31 mouse cellular contexts compared by ENCODE assay signal in the genomic region with DNA sequence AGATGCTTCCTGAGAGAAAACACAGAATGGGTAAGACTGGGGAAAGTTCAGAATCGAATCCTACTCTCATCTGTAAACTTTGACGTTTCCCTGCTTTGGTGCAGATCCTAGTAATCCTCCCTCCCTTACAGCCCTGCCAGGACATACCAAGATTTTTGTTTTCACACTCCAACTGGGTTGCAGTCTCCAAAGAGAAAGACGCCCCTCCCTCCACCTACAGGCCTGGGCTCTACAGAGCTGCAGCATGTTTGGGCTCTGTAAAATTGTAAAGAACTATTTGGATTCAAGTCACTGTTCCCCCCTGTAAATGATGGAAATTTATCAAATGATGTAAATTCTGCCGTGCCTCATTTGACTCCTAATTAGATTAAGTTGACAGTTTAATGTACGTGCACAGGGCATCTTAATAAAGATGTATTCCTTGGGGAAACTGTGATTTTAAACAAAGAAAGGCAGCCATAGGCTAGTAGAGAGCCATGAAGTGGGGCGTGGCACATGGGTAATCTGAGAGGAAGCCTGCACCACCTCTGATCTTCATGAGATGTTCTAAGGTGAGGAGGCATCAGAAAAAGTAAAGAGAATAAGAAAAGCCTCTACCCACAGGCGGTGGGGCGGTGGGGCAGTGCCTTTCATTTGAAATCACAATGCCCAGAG.
A peak's percentile ranks its signal among the peaks of the same experiment; 100 is the strongest.
DNase-seq lines count a peak whose midpoint lies in the region; ATAC-seq and TF ChIP-seq lines count a peak whose summit lies in the region.
"Had no signal": no experiment of that assay in that cellular context is flagged by ENCODE, and none has a peak within 500 bp of the region (broad histone marks: within the 10 kb centered on the region; RNA-seq: fewer than 3 reads in every experiment).

No protein-coding gene starts in this region.

- no peak overlapping the region for H3K4me2 ChIP-seq in hindbrain, embryonic 12.5 days (replicated peaks)
- no peak overlapping the region for H3K4me2 ChIP-seq in hindbrain, postnatal 0 days (ENCODE audit: low read depth, low read length)
- H3K4me2 ChIP-seq in hindbrain, embryonic 13.5 days: no peak overlapping the region
- H3K4me2 ChIP-seq: embryonic facial prominence, embryonic 13.5 days; forebrain, embryonic 12.5 days; forebrain, embryonic 15.5 days; heart, embryonic 12.5 days; heart, embryonic 15.5 days had no signal

- peak; percentile 36; the same call in 1 of the 2 replicates for ATAC-seq in frontal cortex, adult (ENCODE audit: low TSS enrichment)
- ATAC-seq in hindbrain, embryonic 12.5 days (ENCODE audit: low FRiP score): peak; percentile 59
- ATAC-seq in hindbrain, postnatal 0 days: no peak
- peak; percentile 16; the same call in 1 of the 2 replicates for ATAC-seq in hindbrain, embryonic 13.5 days (ENCODE audit: low FRiP score)
- ATAC-seq: forebrain, embryonic 15.5 days; intestine, postnatal 0 days; Patski had no signal

- intact Hi-C loops in left cerebral cortex, postnatal 4 days (cut with DNase I): no loop called here

- H3K27me3 ChIP-seq in hindbrain, embryonic 12.5 days: no peaks in the 10 kb centered on the region
- no peaks in the 10 kb centered on the region for H3K27me3 ChIP-seq in hindbrain, postnatal 0 days (ENCODE audit: insufficient read depth, low read length)
- no peaks in the 10 kb centered on the region for H3K27me3 ChIP-seq in hindbrain, embryonic 13.5 days
- no peaks in the 10 kb centered on the region for H3K27me3 ChIP-seq in limb, embryonic 10.5 days (ENCODE audit: low read depth, poor library complexity, severe bottlenecking)
- H3K27me3 ChIP-seq: CH12.LX; embryonic facial prominence, embryonic 13.5 days; forebrain, embryonic 12.5 days; forebrain, embryonic 15.5 days; heart, embryonic 12.5 days; heart, embryonic 15.5 days; Patski had no signal

- H3K27ac ChIP-seq in hindbrain, embryonic 12.5 days: no peak overlapping the region
- H3K27ac ChIP-seq in hindbrain, postnatal 0 days: no peak overlapping the region
- H3K27ac ChIP-seq in hindbrain, embryonic 13.5 days: no peak overlapping the region; the same call in 1 of the 2 replicates
- H3K27ac ChIP-seq in limb, embryonic 10.5 days: peak overlapping the region; percentile 78
- H3K27ac ChIP-seq: embryonic facial prominence, embryonic 13.5 days; forebrain, embryonic 12.5 days; forebrain, embryonic 15.5 days; gastrocnemius, adult 2 months; heart, embryonic 15.5 days had no signal

- DNase-seq in frontal cortex, postnatal 14 days (ENCODE audit: low spot score in 2 of 2): no peak
- no peak for DNase-seq in hindbrain, postnatal 0 days (ENCODE audit: low spot score)
- DNase-seq in limb, embryonic 10.5 days (ENCODE audit: low spot score): no peak
- DNase-seq in left cerebral cortex, postnatal 4 days: no peak
- DNase-seq in cerebellum, postnatal 25 days: no peak
- DNase-seq: adrenal gland, adult 2 months; adrenal gland, postnatal 14 days; cerebellum, adult 11 months; cerebellum, adult 2 months; cerebellum, adult 9-11 months; cerebellum, postnatal 36 days; embryo, embryonic 11 days; gastrocnemius, adult 2 months; gastrocnemius, postnatal 14 days; heart, adult 18-20 months; heart, postnatal 10 days; heart, postnatal 4 days had no signal

- TF ChIP-seq CTCF in hindbrain, postnatal 0 days (IDR thresholded peaks at IDR 0.05; ENCODE audit: low read depth): no peak

- WGBS in hindbrain, embryonic 12.5 days: 67% methylated on average over 8 of the region's 8 CpGs
- WGBS in hindbrain, postnatal 0 days: 60% methylated on average over 8 of the region's 8 CpGs
- whole genome bisulfite sequencing in hindbrain, embryonic 13.5 days: 53% methylated on average over 8 of the region's 8 CpGs
- 63% methylated on average over 8 of the region's 8 CpGs for WGBS in limb, embryonic 10.5 days

- H3K4me1 ChIP-seq in hindbrain, embryonic 12.5 days: no peaks in the 10 kb centered on the region
- no peaks in the 10 kb centered on the region for H3K4me1 ChIP-seq in hindbrain, postnatal 0 days (ENCODE audit: insufficient read depth, low read length)
- peaks cover 23% of the 10 kb centered on the region for H3K4me1 ChIP-seq in hindbrain, embryonic 13.5 days (replicated peaks)
- peaks cover 35% of the 10 kb centered on the region for H3K4me1 ChIP-seq in limb, embryonic 10.5 days
- H3K4me1 ChIP-seq: embryonic facial prominence, embryonic 13.5 days; forebrain, embryonic 15.5 days; heart, embryonic 12.5 days; heart, embryonic 15.5 days had no signal

- no peak overlapping the region for H3K9ac ChIP-seq in hindbrain, embryonic 12.5 days
- no peak overlapping the region for H3K9ac ChIP-seq in hindbrain, postnatal 0 days (replicated peaks; ENCODE audit: low read length)
- no peak overlapping the region for H3K9ac ChIP-seq in hindbrain, embryonic 13.5 days
- H3K9ac ChIP-seq: embryonic facial prominence, embryonic 13.5 days; forebrain, embryonic 12.5 days; forebrain, embryonic 15.5 days; heart, embryonic 12.5 days; heart, embryonic 15.5 days had no signal

- no peaks in the 10 kb centered on the region for H3K9me3 ChIP-seq in hindbrain, embryonic 12.5 days (replicated peaks)
- no peaks in the 10 kb centered on the region for H3K9me3 ChIP-seq in hindbrain, postnatal 0 days (ENCODE audit: low read length)
- H3K9me3 ChIP-seq in hindbrain, embryonic 13.5 days: no peaks in the 10 kb centered on the region
- H3K9me3 ChIP-seq in limb, embryonic 10.5 days (replicated peaks): no peaks in the 10 kb centered on the region
- H3K9me3 ChIP-seq: embryonic facial prominence, embryonic 10.5 days; embryonic facial prominence, embryonic 13.5 days; forebrain, embryonic 12.5 days; forebrain, embryonic 15.5 days; G1E; heart, embryonic 12.5 days; heart, embryonic 15.5 days had no signal

- no peak overlapping the region for H3K4me3 ChIP-seq in hindbrain, embryonic 12.5 days
- H3K4me3 ChIP-seq in hindbrain, postnatal 0 days (ENCODE audit: low read length): no peak overlapping the region
- no peak overlapping the region for H3K4me3 ChIP-seq in hindbrain, embryonic 13.5 days
- H3K4me3 ChIP-seq in limb, embryonic 10.5 days: no peak overlapping the region
- H3K4me3 ChIP-seq: embryonic facial prominence, embryonic 10.5 days; embryonic facial prominence, embryonic 13.5 days; erythroblast, embryonic 14.5 days; forebrain, embryonic 12.5 days; forebrain, embryonic 15.5 days; gastrocnemius, adult 2 months; heart, embryonic 12.5 days; heart, embryonic 15.5 days had no signal

- H3K36me3 ChIP-seq in hindbrain, embryonic 12.5 days: no peaks in the 10 kb centered on the region
- H3K36me3 ChIP-seq in hindbrain, postnatal 0 days (ENCODE audit: insufficient read depth, low read length): no peaks in the 10 kb centered on the region
- no peaks in the 10 kb centered on the region for H3K36me3 ChIP-seq in hindbrain, embryonic 13.5 days
- H3K36me3 ChIP-seq in limb, embryonic 10.5 days: no peaks in the 10 kb centered on the region
- H3K36me3 ChIP-seq: embryonic facial prominence, embryonic 10.5 days; embryonic facial prominence, embryonic 13.5 days; forebrain, embryonic 12.5 days; forebrain, embryonic 15.5 days; G1E; heart, embryonic 12.5 days; heart, embryonic 15.5 days had no signal
